Mouse (Mus musculus): ENCODE measurements around the gene P4htm.

Gene P4htm

GRCm38 (mm10) chr9:108546875-108547274, 50.6 kb downstream of the P4htm start:
- DNase-seq (ENCODE audit: low spot score) = no peak

DNA sequence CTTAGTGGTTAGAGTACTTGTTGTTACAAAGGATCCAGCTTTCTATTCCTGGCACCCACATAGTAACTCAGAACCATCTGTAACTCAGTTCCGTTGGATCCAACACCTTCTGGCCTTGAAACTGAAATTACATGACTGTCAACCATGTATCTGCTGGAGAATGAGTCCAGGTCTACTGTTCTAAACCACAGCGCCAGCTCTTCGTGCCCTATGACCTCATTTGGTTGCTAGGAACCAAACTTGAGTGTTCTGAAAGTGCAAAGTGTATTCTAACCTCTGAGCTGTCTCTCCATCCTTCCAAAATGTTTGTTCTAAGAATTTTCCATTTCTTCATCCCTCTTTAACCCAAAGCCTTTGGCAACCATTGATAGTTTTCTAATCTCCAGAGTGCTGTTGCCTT, 51.5 kb downstream of the P4htm start:
- no peak for DNase-seq (ENCODE audit: low spot score)

GRCm38 (mm10) chr9:108540846-108541245, 56.6 kb downstream of the P4htm start:
- no peak for DNase-seq (ENCODE audit: low spot score)

DNA sequence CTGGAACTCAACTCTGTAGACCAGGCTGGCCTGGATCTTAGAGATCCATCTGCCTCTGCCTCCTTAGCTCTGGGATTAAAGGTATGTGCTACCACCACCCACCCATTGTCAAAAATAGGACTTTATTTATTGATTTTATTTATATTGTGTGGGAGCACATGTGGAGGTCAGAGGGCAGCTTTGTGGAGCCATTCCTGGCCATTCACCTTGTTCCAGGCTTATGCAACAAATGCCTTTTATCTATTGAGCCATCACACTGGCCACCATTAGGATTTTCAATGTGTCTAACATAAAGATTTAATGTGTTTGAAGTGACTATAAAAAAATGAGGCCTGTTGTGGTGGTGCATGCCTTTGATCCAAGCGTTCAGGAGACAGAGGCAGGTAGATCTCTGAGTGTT, 66.0 kb downstream of the P4htm start:
- DNase-seq (ENCODE audit: low spot score) = no peak

- DNase-seq (ENCODE audit: low spot score) = no peak
Measured at GRCm38 (mm10) chr9:108530954-108531353, 66.5 kb downstream of the P4htm start.
